Mouse (Mus musculus): ENCODE measurements around the gene Ccdc181.

DNA sequence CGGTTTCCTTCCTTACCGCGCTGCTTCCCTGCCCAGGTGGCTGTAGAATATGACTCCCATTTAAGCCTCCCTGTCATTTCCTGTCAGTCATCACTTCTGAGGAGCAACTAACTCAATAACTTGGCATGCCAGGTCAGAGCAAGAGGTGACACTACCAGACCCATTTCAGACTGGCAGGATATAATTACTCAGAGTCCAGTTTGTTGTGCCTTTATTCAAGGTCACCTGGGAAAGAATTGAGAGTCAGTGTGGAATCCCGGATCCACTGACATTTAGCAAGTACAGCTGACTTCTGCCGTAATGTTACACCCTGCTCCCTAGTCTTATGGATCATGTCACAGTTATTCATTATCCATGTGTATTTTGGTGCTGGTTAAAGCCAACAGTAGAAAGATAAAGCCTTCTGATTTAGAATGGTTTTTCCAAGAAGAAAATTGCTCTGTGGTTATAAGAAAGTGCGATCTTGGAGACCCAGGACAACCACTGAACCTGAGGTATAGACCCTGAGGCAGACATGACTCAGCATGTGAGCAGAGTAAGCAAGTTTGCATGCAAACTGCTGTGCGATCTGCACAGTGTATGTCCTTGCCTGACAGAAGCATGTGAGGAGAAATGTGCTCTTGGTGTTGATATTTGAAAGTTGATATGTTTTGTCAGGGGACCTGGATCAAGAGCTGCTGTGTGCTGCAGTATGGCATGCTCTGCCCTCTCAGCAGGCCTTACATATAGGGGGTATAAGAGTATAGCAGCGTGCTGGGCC is 24.8 kb upstream of the Ccdc181 start:
- TF ChIP-seq E2F4 (IDR thresholded peaks at IDR 0.05; ENCODE audit: insufficient replicate concordance, low read depth, low read length), result no peak
- TF ChIP-seq CTCF (conservative IDR thresholded peaks at IDR 0.05 in 1 of 2, IDR thresholded peaks at IDR 0.05 in 1 of 2; ENCODE audit: low read depth in 2 of 2, low read length in 2 of 2), result no peak
- TF ChIP-seq ZC3H11A (IDR thresholded peaks at IDR 0.05; ENCODE audit: low read depth, low read length), result no peak
- TF ChIP-seq SIN3A (IDR thresholded peaks at IDR 0.05; ENCODE audit: low read length), result no peak
- TF ChIP-seq TCF12 (IDR thresholded peaks at IDR 0.05; ENCODE audit: low read depth, low read length), result no peak
- TF ChIP-seq POLR2A (IDR thresholded peaks at IDR 0.05; ENCODE audit: low read depth, low read length), result no peak
- 0 out of 2 replicates have a peak, but pooled peaks have one; percentile 61 for TF ChIP-seq MXI1 (IDR thresholded peaks at IDR 0.05; ENCODE audit: low read depth, low read length)

Data from CH12.LX (cell line).